Mouse (Mus musculus) right cerebral cortex, postnatal 10 days (tissue): ENCODE measurements around the gene Hoxd13.

Source experiments
- DNase-seq, 2 experiments: peaks; one replicate each; pipeline ENCODE4 v3.0.0; 2021; ENCODE audit warnings: low spot score in 2 of 2

Gene Hoxd13

DNA sequence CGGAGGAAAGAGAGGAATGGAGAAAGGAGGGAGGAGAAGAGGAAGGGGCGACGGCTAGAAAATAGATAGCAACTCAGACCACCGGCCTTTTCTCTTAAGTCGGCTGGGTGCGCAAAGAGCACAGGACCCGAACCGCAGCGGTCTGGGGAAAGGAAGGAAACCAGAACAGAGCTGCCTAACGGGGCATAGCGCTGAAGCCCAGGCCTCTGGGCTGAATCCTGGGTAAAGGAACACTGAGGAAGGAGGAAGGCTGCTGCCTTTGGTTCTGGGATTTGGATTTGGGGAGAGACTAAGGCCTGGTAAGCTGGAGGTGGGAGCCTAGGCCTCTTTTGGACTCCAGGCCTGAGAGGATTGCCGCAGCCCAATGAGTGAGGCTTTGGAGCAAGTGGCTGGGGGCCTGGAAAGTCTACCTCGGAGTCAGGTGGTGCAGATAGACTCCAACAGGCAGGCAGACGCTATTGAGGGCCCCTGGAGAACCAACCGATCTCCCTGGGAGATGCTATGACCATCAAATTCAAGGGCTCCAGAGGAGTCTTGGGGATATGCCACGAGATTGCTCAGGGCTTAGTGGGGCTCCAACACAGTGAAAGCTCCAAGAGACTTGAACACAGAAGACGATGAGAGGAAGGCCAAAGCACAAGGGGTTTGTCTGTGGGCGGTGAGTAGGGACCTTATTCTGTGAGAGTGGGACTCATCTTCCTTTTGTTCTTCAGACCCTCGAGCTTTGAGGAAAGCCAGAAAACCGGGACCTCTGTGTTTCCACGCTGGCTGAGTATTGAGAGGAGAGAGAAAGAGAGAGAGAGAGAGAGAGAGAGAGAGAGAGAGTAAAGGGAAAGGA lies 12.7 kb downstream of the Hoxd13 start:
- DNase-seq: no peak

DNA sequence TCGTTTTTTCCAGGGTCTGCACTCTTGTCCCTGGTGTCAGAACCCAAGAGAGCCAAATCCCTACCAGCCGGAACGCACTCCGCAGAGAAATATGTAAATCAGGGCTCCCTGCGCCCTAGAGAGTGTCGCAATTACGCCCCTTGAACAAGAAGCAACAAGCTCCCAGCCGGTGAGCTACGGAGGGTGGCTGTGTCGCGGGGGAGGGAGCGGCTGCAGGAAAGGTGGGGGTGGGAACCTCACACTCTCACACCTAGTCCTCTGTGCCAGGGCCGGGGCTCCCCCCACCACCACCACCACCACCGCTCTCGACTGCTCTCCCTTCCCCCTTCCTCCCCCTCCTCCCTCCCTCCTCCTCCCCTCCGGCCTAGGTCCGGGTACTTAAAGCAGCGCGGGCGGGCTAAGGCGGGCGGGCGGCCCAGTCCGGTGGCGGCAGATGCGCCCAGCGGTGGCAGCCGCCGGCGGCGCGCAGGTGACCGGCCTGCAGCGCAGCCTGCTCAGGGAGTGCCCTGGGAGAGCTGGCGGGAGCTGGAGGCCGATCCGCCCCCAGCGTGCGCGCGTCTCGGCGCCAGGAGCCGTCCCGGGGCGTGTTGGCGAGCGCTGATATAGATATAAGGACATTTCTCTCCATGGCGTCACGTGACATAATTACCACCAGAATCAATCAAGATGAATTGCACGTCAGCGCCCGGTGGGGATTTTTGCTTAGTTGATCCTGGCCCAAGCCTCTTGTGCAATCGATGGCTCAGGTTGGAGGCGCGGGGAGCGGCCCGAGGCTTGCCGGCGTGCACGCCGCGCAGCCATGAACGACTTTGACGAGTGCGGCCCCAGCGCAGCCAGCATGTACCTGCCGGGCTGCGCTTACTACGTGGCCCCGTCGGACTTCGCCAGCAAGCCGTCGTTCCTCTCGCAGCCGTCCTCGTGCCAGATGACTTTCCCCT lies 13.8 kb downstream of the Hoxd13 start:
- peak in 1 of 2 experiments; percentile 24 for DNase-seq

DNA sequence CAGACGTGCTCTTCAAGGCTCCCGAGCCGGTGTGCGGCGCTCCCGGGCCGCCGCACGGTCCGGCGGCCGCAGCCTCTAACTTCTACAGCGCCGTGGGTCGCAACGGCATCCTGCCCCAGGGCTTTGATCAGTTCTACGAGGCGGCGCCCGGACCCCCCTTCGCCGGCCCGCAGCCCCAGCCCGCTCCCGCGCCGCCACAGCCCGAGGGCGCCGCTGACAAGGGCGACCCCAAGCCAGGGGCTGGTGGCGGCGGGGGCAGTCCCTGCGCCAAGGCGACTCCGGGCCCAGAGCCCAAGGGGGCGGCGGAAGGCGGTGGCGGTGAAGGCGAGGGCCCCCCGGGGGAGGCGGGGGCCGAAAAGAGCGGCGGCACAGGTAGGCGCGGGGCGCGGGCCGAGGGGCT lies 14.7 kb downstream of the Hoxd13 start:
- no peak for DNase-seq

DNA sequence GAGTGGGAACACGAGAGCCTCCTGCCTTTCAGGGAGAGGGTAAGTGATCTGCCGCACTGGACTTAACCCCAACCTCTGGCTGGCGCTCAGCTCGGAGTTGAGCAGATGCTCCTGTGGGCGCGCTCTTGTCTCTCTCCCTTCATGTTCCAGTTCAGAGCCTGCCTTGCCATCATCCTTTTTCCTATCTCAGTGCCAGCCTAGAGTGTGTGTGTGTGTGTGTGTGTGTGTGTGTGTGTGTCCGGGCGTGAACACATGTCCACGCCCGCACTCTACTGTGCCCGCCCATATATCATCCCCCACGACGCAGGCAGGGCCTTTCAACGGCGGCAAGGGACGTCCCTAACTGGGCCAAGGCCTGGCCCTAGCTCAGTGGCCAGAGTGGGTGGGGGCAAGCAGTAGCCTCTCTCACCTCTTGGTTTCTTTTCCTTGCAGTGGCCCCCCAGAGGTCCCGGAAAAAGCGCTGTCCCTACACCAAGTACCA lies 15.4 kb downstream of the Hoxd13 start:
- no peak for DNase-seq

DNA sequence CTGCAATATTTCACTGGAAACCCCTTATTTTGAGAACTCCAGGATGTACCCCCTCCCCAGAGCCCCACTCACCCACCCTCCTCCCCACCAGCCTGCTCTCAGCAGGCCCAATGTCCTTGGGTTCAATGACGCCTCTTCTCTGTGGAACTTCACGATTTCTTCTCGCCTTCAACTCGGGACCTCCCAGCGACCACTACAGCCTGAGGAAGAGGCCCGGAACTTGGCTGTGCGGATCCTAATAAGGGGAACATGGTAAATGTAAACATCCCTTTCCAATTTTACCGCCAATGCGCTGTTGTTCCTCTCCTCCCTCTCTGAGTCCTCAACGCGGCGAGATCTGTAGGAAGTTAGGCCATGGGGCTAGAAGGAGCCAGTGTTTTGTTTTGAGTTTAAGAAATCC lies 16.0 kb downstream of the Hoxd13 start:
- DNase-seq: no peak

DNA sequence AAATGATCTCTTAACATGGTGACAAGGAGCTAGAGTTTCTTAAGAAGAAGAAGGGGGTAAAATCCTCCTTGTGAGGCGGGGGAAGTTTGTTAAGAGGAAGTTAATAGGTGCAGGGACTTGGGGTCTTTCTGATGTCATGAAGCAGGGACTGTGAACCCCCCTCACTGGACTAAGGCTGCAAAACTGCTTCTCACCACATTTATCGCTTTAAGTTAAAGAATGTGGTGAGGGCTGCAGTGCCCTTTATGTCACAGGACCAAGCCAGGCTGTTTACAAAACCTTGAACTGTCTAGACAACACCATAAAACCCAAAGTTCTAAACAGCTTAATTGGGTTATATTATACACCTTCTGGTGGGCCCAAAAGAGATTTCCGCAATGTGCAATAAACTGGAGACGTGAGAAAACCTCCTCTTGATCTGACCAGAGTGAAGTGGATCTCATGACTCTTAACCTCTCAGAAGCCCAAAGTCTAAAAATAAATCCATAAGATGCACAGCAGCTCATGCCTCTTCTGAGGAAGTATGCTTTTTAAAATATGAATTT lies 17.0 kb downstream of the Hoxd13 start:
- DNase-seq: no peak

DNA sequence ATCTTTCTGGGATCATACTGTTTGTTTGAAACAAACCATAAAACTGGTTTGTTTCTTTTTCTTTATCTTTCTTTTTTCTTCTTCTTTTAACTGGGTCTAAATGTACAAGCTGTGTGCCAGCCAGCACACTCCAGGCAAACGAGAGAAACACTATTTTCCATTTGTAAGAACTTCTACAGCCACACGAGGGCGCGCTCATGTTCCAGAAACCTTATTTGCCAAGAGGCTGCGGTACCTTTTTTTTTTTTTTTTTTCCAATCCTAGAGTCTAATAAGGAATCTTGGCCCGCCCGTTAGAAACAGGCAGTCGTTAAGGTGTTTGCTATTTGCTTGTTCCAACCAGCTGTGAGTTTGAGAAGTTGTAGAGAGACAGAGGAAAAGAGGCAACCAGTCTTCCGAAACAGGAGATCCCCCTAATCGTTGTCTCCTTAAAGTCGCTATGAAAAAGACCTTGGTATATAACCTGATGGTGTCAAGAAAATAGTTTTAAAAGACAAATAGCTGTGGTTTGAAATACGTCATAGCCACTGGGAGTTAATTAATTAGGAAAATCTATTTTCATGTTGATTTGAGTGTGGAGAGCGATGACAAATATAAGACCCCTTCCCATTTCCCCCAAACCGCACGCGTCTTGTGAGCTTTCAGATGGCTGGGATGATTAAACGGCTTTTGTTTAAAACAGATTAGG lies 18.3 kb downstream of the Hoxd13 start:
- DNase-seq: no peak

DNA sequence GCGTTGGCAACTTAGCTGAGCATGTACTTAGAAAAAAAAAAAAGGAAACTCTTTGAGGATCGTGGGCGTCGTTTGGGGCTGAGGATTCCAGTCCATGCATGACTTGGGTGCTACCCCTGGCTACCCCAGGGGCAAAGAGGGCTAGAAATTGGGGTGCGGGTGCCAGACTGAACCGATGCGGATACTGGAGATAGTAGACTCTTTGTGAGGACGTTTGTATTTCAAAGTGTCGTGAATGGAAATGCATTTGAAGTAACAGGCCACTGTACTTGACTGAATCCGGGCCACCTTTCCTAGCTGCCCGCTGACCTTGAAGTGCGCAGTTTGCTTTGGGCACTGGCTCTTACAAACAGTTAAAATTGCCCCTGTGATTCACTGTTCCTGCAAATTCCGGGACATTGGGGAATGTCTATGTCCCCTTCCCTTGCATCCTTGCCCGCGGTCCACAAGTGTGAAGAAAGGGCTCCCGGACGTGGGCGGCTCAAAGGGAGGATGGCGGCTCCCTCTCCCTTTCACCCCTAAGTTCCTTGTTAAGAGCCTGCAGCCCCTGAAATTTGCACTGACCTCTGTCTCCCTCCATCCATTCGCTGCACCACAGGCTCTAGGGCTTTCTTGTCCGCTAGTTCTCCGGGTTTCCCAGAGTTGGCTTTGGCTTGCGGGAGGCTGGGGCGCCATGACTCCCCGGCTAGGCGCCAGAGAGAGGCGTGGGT lies 19.0 kb downstream of the Hoxd13 start:
- DNase-seq: no peak

DNA sequence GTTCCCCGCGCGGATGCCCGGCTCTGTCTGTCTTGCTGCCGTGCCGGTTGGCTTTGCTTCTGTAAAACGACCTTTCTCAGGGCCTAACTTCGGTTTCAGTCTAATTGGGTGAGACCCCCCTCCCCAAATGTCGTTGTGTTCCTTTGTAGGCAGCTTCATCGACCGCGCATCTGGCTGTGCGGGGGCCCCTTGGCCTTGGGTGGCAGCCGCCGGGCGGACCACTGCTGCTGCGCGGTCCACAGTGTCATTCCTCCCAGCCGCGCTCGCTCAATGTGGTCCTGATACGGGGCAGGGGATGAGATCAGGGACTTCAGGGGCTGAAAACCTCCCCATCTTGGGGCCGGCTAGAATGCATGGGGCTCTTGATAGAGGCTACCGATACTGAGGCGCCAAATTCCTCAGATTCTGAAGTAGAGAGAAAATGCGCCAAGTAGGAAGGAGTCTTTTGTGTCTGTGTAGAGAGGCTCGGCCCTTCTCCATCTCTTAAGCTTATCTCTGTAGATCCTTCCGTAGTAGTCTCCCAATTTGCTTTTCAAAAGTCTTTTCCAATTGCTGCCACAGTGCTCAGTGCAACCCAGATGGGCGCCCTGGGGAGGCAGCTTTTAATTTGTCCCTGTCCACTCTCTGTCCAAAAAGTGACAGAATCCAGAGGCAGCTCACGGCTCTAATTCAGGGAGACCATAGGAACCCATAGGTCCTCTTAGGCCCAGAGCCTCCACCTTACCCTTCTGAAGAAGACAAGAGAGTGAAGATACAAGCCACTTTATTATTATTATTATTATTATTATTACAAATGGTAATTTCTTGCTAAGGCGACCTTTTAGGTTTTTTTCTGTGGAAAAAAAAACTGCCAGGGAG lies 19.8 kb downstream of the Hoxd13 start:
- DNase-seq: no peak

DNA sequence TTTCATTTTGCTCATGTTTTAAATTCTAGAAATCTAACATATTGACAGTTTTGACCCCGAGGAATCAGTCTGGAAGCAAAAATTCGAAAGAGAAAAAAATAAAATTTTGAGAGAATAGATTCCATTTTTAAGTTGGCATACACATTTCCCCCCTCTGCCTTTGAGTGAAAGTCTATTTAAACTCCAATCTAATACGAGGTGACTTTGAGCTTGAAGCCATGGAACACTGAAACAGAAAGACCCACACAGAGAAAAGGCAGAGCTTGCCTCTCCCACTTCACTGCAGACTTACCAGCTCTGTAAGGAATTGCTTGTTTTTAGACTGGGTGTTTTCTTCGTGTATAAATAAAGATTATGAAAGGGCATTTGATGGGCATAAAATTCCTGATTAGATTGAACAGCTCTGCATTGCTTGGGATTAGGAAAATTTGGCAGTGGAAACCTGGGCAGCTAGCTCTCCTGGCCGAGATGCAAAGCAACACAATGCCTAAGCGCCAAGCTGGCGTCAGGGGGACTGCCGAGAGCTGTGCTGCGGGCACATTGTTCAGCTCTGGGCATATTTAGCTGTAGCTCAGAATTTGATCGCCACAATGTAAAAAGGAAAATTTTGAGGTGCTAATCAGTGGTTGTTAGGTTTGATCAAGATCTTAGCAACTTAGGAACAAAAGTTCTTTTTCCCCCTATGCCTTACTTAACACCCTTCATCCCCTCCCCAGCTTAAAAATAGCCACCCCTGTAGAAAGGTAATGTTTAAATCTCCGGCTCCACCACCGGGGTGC lies 20.9 kb downstream of the Hoxd13 start:
- DNase-seq: no peak

DNA sequence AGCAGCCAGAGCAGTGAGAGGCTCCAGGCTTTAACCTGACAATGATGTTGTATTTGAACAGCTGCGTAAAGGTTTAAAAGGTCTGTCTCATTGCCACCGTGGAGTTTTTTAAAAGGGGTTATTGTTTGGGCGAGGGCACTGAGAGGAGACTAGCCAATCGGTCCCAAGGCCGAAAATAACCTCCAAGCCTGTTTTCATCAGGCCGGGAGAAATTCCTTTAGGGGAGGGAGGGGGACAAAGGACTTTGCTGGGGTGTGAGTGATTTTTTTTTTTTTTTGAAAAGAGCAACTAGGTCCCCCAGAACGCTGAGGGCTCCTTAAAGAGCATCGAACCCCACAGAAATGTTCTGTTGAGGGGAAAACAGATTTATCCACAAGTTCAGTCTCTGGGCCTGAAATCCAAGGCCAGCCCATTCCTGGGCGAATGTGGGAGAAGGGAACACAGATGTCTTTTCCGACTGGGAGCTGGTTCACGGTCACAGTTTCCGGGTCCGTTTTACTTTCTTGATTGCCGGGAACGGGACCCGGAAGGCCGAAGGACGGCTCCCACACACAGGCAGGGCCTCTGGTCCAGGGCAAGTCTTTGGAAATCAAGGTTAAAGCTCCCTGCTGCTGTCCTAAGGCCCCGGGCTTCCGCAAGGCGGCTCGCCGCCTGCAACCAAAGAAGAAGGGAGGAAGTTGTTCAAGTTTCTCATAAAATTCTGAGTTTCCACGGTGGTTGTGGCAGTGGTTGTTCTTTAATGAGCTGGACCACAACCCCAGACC lies 21.6 kb downstream of the Hoxd13 start:
- no peak for DNase-seq

DNA sequence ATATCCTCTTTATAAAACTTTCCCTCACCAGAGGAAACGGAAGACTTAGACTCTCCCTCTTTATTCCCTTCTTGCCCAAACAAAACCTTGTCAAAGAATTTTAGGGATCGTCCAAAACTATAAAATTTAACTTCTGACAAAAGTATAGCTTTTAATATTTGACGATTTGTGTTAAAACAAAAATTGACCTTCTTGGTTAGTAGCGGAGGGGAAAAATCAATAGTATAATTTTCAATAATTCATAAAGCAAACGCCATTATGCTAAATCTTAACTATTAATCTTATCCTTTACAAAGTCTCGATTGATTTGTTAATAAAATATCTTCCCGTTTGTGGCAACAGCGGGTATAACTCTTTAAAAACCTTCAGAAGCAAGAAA lies 22.2 kb downstream of the Hoxd13 start:
- no peak for DNase-seq

DNA sequence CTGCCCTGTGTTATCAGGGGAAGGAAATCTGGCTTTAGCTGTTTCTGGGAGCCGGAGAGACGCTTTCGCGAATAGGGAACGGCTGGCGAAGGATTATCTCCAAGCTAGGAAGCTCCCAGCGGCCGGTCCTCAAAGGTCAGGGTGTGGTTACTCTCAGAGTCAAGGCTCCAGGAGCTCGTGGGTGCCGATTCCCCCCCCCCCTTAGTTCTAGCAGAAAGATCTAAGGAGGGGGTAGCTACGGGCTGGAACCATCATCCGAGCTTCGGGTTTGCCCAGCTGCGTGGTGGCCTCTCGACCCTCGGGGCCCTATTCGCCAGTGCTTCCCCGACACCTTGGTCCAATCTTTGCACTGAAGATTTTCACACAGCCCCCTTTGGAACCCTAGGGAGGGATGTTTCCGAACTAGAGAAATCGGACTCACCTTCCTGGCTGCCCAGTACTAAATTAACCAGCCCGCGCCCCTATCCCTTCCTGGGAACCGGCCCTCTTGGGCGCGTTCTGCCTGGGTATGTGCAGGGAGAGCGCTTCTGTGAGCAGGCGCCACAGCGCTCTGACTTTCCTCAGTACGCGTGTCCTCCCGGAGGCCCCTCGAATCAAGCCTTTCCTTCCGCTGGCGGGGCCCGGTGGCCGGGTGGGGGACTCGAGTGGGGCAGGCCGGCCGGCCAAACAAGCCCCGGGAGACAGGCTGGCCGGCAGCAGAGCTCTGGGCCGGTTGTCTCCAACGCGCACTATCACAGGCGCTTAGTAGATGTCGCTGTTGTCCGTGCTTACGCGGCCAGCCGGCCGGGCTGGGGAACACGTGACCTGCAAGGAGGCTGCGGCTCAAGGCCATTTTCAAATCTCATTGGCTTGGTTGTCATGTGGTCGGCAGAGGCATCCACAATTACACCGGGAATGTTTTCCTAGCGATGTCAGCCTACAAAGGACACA lies 23.2 kb downstream of the Hoxd13 start, which contains the start of gene Hoxd10:
TSS of gene Hoxd10 (plus strand) at position 903 of the 930 bp plus-strand sequence.
- DNase-seq: peak in 1 of 2 experiments; percentile 31

DNA sequence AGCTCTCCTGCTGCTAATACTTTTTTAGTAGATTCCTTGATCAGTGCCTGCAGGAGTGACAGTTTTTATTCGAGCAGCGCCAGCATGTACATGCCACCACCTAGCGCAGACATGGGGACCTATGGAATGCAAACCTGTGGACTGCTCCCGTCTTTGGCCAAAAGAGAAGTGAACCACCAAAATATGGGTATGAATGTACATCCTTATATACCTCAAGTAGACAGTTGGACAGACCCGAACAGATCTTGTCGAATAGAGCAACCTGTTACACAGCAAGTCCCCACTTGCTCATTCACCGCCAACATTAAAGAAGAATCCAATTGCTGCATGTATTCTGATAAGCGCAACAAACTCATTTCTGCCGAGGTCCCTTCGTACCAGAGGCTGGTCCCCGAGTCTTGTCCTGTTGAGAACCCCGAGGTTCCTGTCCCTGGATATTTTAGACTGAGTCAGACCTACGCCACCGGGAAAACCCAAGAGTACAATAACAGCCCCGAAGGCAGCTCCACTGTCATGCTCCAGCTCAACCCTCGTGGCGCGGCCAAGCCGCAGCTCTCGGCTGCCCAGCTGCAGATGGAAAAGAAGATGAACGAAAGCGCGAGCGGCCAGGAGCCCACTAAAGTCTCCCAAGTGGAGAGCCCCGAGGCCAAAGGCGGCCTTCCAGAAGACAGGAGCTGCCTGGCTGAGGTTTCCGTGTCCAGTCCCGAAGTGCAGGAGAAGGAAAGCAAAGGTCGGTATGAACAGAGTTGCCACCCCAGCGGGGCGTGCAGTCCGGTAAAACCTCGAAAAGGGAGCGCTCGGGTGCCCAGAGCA lies 24.1 kb downstream of the Hoxd13 start:
- no peak for DNase-seq

DNA sequence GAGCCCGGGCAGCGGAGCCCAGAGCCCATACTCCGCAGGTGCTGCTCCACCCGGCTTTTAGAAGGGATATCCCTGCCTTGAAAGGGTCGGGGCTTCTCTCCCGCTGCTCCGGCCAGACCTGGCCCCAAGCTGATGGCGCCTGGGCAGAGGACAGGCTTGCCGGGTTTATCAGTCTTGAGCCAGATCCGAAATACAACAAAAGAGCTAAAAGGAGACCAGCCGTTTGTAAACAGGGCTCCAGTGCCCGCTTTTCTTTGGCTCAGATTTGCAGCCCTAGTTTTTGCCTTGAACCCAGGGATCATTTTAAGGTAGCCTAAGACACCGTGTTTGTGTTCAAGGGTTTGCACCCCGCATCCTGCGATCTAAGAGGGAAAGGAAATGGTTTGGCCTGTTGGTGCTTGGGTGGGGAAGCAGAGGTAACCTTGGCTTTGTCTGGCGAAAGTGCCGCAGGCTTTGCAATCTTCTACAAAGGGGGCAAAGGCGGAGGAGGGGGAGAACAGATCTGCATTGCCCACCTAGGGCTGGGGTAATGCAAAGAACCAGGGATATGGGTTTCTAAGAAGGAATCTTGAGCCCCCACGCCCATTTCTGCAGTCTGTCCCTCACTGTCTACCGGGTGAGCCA lies 24.8 kb downstream of the Hoxd13 start:
- DNase-seq: no peak

DNA sequence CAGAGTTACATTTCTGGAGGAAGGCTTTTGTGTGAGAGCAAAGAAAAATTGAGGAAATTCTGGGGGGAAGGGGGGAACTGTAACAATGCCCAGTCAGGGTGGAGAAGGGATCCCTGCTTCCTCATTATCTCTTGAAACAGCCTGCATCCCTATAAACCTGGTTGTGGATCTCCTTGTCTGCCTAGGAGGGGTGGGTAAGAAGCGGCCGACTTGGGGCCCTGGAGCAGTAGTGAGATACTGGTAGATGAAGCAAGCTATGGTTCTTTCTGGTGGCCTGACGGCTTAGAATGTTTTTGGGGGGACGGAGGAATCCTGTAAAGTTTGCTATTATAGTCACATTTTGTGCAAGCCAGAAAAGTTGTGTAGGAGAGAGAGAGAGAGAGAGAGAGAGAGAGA lies 25.3 kb downstream of the Hoxd13 start:
- no peak for DNase-seq
